Mouse (Mus musculus): ENCODE measurements at regions not wholly inside any gene's neighbourhood (a gene's known extent, or its start where the extent isn't known, plus 50 kb on each side); places are given as distances from the start of the nearest gene placed in this dataset.

- no peak for DNase-seq
- intact Hi-C loops (cut with DNase I) = no loop called here
Observed at GRCm38 (mm10) chr8:103343891-103344290, 558.4 kb upstream of the Cdh11 start.

- no peak for DNase-seq
- intact Hi-C loops (cut with DNase I) = no loop called here
Observed at GRCm38 (mm10) chr8:103344871-103345270, 559.4 kb upstream of the Cdh11 start.

- DNase-seq = no peak
- intact Hi-C loops (cut with DNase I) = no loop called here
Observed at GRCm38 (mm10) chr8:103347158-103347871, 561.9 kb upstream of the Cdh11 start.

GRCm38 (mm10) chr8:103361713-103362112 is 576.3 kb upstream of the Cdh11 start:
- DNase-seq = no peak
- intact Hi-C loops (cut with DNase I) = no loop called here

GRCm38 (mm10) chr8:103370394-103370793 is 585.0 kb upstream of the Cdh11 start:
- DNase-seq = no peak
- intact Hi-C loops (cut with DNase I) = no loop called here

GRCm38 (mm10) chr8:103373007-103373406 is 587.6 kb upstream of the Cdh11 start:
- intact Hi-C loops (cut with DNase I) = no loop called here

DNA sequence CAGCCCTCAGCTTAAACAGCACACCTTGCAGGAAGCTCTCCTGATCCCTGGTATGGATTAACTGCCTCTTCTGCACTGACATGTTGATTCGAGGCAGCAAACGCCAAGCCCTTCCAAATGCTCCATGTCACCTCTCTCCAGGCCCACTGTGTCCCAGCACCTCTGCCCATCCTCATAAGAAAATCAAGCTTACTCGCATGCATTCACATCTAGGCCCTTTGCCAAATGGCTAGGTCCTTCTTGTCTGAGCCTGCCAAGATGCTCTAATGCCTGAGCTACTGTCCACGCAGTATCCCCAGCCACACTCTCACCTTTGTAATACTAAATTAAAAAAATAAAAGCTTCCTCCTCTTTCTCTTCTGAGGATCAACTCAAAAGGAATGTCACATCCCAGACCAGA is 588.7 kb upstream of the Cdh11 start:
- no peak for DNase-seq
- intact Hi-C loops (cut with DNase I) = no loop called here

More at GRCm38 (mm10) chr8:103373007-103373406, 587.6 kb upstream of the Cdh11 start:
- DNase-seq = no peak

GRCm38 (mm10) chr8:103378545-103378944 is 593.1 kb upstream of the Cdh11 start:
- no peak for DNase-seq
- intact Hi-C loops (cut with DNase I) = no loop called here

GRCm38 (mm10) chr8:103381575-103381974 is 596.1 kb upstream of the Cdh11 start:
- no peak for DNase-seq
- intact Hi-C loops (cut with DNase I) = no loop called here

DNA sequence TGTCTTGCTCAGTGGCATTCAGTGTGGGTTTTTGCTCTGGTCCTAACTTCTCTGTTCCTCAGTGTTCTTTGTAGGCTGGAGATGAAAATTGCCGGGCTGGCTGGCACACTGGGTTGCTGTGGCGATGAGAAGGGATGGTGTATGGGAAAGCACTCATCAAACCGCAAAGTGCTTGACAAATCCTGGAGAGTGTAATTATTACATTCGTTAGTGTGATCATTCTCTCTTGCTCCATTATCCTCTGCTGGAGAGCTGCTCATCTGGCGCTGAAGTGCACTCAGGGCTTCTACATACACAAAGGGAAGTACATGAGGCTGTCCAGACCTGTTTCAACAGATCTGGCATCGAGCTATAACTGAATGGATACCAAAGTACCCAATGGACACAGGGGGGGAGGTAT is 605.9 kb upstream of the Cdh11 start:
- no peak for DNase-seq
- intact Hi-C loops (cut with DNase I) = no loop called here

DNA sequence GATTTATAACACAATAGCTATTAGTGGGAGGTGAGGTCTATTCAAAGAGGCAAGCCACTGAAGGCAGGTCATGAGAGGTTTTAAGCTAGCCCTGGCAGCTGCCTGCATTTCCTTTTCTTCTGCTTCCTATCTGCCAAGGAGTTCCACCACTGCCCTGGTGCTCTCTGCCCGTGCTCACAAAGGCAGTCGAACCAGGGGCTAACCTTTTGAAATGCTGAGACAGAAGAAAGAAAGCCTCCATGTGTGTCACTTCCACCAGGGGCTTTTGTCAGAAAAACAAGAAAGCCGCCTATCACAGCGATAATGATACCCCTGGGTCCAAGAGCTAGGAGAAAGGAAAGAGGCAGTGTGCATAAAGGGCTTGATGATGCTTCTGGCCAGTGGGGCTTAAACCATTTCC is 609.9 kb upstream of the Cdh11 start:
- DNase-seq = no peak
- intact Hi-C loops (cut with DNase I) = no loop called here

DNA sequence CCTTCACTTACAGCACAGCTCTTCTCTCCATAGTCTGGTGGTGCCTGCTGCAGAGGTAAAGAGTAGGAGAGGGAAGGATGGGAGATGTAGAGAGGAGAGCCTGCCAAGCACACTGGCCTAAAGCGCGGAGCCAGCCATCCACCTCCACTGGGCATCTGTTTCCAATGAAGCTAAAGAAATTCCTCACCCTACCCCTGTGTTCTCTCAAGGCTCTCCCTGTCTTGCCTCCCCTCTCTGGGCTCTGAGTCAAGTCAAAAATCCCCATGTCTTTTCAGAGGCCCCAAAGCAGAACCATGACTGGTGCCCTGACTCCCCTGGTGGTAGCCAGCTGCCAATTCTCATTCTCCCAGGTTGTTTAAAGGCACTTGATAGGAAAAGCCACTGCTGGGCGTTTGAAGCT is 612.7 kb upstream of the Cdh11 start:
- DNase-seq = no peak
- intact Hi-C loops (cut with DNase I) = no loop called here

DNA sequence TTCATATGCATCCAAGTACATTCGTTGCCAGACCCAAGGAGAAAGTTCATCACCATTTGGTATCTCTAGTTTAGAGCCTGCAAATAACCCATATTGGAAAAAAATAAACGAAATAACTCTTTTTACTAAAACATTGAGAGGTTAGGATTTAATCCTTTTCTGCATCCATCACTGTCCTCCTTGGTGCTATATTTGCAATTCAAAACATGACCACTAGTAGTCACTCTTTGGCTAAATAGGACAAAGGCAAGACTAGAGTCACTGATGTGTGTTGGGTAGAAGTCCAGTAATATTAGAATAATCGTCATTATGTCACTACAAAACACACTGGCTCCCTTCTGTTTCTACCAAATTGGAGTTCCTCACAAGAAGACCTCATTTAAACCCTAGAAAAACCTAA is 614.0 kb upstream of the Cdh11 start:
- intact Hi-C loops (cut with DNase I) = no loop called here
- no peak for DNase-seq

- DNase-seq = no peak
- intact Hi-C loops (cut with DNase I) = no loop called here
Observed at GRCm38 (mm10) chr8:103400143-103400542, 614.7 kb upstream of the Cdh11 start.

- no peak for DNase-seq
- intact Hi-C loops (cut with DNase I) = no loop called here
Observed at GRCm38 (mm10) chr8:103402731-103403130, 617.3 kb upstream of the Cdh11 start.

- intact Hi-C loops (cut with DNase I) = no loop called here
Observed at GRCm38 (mm10) chr8:103403826-103404225, 618.4 kb upstream of the Cdh11 start.

DNA sequence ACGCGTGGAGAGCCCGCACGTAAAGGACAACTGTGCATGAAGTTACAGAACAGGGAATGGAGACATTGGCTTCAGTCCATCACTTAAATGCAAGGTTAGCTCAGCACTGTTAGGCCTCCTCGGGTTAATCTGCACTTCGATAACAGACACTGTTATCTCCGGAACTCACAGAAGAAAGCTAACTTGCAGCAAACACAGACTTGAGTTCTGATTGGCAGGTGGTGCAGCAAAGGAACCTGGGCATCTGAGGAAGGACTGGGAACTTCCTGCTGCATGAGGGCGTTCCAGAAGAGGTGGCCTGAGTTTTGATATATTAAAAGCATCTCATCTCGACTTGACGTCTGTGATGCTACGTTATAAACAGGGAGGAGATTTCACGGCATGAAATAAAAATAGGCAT is 620.3 kb upstream of the Cdh11 start:
- intact Hi-C loops (cut with DNase I) = no loop called here
- DNase-seq = no peak

More at GRCm38 (mm10) chr8:103403826-103404225, 618.4 kb upstream of the Cdh11 start:
- DNase-seq = no peak

DNA sequence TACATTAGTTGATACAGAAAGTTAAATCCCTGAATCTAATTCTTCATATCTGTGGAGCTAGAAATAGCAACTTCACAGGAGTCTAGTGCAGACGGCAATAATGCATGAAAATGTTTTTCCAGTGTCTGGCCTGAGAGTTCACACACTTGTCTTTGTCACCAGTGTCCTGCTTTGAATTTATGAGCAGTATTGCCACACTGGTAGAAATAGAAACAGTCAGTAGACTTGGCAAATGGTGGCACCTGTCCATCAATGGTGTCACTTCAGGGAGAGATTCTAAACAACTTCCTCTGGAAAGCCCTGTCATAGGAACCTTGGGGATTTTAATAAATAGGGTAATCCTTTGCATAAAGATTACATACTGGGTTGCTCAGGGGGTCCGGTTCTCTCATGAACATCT is 621.5 kb upstream of the Cdh11 start:
- intact Hi-C loops (cut with DNase I) = no loop called here
- no peak for DNase-seq

GRCm38 (mm10) chr8:103407631-103408030 is 622.2 kb upstream of the Cdh11 start:
- intact Hi-C loops (cut with DNase I) = no loop called here
- no peak for DNase-seq

- no peak for DNase-seq
- intact Hi-C loops (cut with DNase I) = no loop called here
Observed at GRCm38 (mm10) chr8:103408411-103408810, 623.0 kb upstream of the Cdh11 start.

- DNase-seq = no peak
- intact Hi-C loops (cut with DNase I) = no loop called here
Observed at GRCm38 (mm10) chr8:103409121-103409551, 623.7 kb upstream of the Cdh11 start.

GRCm38 (mm10) chr8:103412731-103413130 is 627.3 kb upstream of the Cdh11 start:
- intact Hi-C loops (cut with DNase I) = no loop called here
- DNase-seq = no peak

Data from gastrocnemius, postnatal 36 days (tissue).